Mouse (Mus musculus) forebrain, embryonic 10.5 days (tissue): ENCODE results near the gene Fblim1. TPM values are rescaled to one million over a fixed set of nuclear protein-coding genes. Genes with fewer than 3 reads are reported as not detected.

ENCODE experiments used
- DNase-seq: peaks from one replicate; pipeline ENCODE4 v3.0.0-alpha.2; 2017; ENCODE audit warnings: low spot score; ENCODE audit errors: extremely low spot score
- H3K27ac ChIP-seq: fragments of 300-500 bp; sonication (generic); 2 replicates; pipeline ENCODE4 v1.5.1; 2016; ENCODE audit warnings: mild to moderate bottlenecking
- H3K27me3 ChIP-seq: fragments of 300-500 bp; sonication (generic); 2 replicates; pipeline ENCODE4 v1.6.1; 2016; ENCODE audit warnings: mild to moderate bottlenecking; ENCODE audit not compliant: poor library complexity, severe bottlenecking
- H3K36me3 ChIP-seq: fragments of 300-500 bp; sonication (generic); replicated peaks from 2 replicates; pipeline ENCODE4 v1.6.1; 2016; ENCODE audit warnings: mild to moderate bottlenecking, moderate library complexity
- H3K4me1 ChIP-seq: fragments of 300-500 bp; sonication (generic); 2 replicates; pipeline ENCODE4 v1.6.1; 2016
- H3K4me3 ChIP-seq: fragments of 300-500 bp; sonication (generic); 2 replicates; pipeline ENCODE4 v1.5.1; 2016; ENCODE audit warnings: mild to moderate bottlenecking, moderate library complexity
- H3K9me3 ChIP-seq: fragments of 300-500 bp; sonication (generic); 2 replicates; pipeline ENCODE4 v1.6.1; 2016; ENCODE audit warnings: mild to moderate bottlenecking, moderate library complexity
- WGBS: fragments of 180-500 bp; shearing (Covaris S2); methylation state at CpG from one replicate; pipeline ENCODE4 v1.1.7; 2016; 5-methylcytosine and 5-hydroxymethylcytosine counted together
- polyA plus RNA-seq: library from polyadenylated mRNA; unstranded; fragments of >200 nt; fragmentation: Nextera tagmentation; extraction: Ambion mirVana; gene quantifications from 2 replicates; pipeline ENCODE4 v1.2.1, GENCODE M21; 2016

Gene Fblim1
- polyA plus RNA-seq, 1 experiment from 2014 or later: 23.2 TPM

DNA sequence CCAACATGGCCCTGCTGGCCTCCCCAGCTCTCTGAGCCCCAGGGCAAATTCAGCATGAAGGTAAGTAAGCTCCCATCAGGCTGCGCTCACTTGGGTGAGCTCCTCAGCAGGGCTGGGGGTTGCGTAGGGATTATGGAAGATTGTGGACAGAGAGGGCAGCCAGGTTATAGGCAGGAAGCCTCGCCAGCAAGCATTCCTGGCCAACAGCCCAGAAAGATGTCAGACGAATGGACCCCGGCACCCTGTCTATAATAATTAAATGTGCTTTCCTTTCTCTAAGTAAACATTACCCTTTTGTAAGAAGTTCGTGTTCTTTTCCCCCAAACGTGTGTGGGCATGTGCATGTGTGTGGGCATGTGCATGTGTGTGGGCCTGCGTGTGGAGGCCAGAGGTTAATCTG lies 1.4 kb downstream of the Fblim1 start:
- WGBS: 78% methylated on average over 8 of the region's 8 CpGs
- H3K27me3 ChIP-seq: peaks cover 26% of the 10 kb centered on the region
- no peak for DNase-seq

DNA sequence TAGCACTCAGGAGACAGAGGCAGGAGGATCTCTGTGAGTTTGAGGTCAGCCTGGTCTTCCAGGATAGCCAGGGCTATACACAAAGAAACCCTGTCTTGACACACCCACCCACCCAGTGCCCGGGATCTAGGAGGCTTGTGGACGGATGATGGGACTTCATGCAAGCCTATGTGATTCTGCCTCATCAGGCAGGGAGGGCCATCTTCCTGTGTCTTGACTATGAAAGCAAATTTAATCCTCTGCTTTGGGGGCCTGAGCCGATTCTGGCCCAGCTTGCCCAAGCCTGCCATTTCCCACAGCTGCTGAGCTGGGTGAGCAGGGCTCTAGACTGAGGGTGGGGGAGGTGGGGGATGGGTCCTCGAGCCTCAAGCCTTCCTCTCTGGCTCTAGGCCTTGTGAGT lies 2.0 kb downstream of the Fblim1 start:
- H3K27me3 ChIP-seq: peaks cover 32% of the 10 kb centered on the region
- H3K36me3 ChIP-seq: no peaks in the 10 kb centered on the region
- H3K4me1 ChIP-seq: peaks cover 26% of the 10 kb centered on the region
- H3K27ac ChIP-seq: no peak overlapping the region
- WGBS: 76% methylated on average over 4 of the region's 4 CpGs
- no peak overlapping the region for H3K4me3 ChIP-seq
- H3K9me3 ChIP-seq: no peaks in the 10 kb centered on the region
- DNase-seq: no peak

More for the DNA sequence above, 1.4 kb downstream of the Fblim1 start:
- Histone ChIP-seq H3K4me1 (peaks cover 20% of the 10 kb centered on the region), H3K9me3 (no peaks in the 10 kb centered on the region), H3K27ac (no peak overlapping the region), H3K36me3 (no peaks in the 10 kb centered on the region), H3K4me3 (no peak overlapping the region)

DNA sequence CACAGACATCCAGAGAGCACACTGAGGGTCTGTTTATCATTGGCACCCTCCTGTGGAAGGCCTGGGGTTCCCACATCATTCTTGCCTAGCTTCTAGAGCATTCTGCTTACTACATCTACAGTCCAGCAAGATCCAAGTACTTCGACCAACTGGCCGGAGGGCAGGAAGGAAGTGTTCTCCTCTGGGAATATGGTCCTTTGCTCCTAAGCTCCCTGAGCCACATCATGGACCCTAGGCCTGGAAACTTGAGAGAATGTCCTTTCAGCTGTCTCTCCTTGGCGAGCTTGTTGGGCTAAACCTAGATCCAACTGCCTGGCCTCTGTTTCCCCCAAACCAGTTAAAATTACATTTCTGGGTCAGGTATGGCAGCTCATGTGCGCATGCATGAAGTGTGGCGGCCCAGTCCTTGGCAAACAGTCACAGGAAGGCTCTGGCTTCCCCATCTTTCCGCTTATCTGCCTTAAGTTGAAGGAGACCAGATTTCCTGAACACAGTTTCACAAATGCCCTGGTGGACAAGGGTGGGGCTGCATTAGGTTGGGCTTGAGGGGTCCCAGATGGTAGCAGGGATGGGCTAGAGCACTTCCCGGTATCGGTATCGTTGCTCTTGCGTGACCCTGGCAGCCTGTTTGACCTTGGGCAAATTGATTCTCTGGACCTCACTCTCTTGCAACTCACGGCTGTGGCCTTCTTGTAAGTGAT lies 3.2 kb downstream of the Fblim1 start:
- WGBS: 79% methylated on average over 11 of the region's 11 CpGs
- Histone ChIP-seq H3K27me3 (peaks cover 44% of the 10 kb centered on the region), H3K27ac (no peak overlapping the region), H3K36me3 (no peaks in the 10 kb centered on the region), H3K4me3 (no peak overlapping the region), H3K9me3 (no peaks in the 10 kb centered on the region), H3K4me1 (peaks cover 37% of the 10 kb centered on the region)
- DNase-seq: no peak

DNA sequence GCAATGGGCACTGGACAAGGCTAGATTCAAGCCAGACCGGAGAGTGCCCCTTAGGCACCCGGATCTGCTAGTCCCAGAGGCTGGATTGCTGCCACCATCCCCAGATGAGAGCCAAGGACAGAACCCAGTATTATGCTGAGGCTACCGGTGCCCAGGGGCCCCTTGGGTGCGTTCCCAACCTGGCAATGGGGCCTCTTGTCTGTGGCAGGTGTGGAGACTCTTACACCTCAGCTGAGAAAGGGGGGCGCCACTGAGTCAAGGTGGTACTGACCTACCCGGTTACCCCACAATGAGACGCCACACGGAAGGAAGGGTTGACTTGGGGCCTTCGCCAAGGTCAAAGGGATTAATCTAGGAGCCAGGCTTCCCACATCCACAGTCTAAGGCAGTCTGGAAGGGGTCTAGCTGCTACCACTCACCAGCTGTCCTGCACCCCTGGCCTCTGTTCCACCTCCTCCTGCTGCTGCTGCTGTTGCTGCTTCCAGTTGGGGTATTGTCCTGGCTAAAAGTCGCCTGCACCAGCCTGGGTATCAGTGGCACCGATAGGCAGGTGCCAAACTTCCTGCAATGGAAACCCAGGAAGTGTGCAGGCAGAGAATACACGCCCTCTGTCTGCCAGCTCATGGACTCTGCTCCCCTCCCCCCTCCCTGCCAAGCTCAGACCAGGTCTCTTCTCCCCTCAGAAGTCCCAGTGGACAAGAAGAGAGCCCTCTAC lies 4.6 kb downstream of the Fblim1 start:
- H3K9me3 ChIP-seq: no peaks in the 10 kb centered on the region
- no peak for DNase-seq
- WGBS: 72% methylated on average over 12 of the region's 12 CpGs
- peaks cover 37% of the 10 kb centered on the region for H3K4me1 ChIP-seq
- no peak overlapping the region for H3K4me3 ChIP-seq
- H3K36me3 ChIP-seq: no peaks in the 10 kb centered on the region
- H3K27ac ChIP-seq: no peak overlapping the region
- peaks cover 56% of the 10 kb centered on the region for H3K27me3 ChIP-seq

DNA sequence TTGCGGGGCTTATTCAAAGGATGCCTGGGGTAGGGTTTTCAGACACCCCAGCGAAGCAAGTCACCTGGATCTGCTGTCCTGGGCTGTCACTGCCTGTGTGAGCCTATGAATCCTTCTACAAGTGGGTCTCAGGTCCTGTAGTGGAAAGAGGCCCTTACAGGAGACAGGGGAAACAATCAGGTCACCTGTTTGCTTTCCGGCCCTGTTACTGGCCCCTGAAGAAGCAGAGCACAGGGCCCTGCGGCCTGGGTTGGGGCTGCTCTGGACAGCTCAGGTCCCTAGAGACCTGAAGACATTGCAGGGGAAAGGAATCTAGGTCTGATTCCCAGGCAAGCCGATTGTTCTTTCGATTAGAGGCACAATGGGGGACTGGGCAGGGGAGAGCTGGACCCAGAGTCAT lies 5.5 kb downstream of the Fblim1 start:
- DNase-seq: no peak
- Histone ChIP-seq H3K27me3 (peaks cover 56% of the 10 kb centered on the region), H3K9me3 (no peaks in the 10 kb centered on the region), H3K27ac (peak overlapping the region; percentile 85; the same call in 1 of the 2 replicates), H3K4me3 (peak overlapping the region; percentile 53; the same call in 1 of the 2 replicates), H3K36me3 (peaks cover 2% of the 10 kb centered on the region), H3K4me1 (peaks cover 37% of the 10 kb centered on the region)
- WGBS: 18% methylated on average over 6 of the region's 6 CpGs

DNA sequence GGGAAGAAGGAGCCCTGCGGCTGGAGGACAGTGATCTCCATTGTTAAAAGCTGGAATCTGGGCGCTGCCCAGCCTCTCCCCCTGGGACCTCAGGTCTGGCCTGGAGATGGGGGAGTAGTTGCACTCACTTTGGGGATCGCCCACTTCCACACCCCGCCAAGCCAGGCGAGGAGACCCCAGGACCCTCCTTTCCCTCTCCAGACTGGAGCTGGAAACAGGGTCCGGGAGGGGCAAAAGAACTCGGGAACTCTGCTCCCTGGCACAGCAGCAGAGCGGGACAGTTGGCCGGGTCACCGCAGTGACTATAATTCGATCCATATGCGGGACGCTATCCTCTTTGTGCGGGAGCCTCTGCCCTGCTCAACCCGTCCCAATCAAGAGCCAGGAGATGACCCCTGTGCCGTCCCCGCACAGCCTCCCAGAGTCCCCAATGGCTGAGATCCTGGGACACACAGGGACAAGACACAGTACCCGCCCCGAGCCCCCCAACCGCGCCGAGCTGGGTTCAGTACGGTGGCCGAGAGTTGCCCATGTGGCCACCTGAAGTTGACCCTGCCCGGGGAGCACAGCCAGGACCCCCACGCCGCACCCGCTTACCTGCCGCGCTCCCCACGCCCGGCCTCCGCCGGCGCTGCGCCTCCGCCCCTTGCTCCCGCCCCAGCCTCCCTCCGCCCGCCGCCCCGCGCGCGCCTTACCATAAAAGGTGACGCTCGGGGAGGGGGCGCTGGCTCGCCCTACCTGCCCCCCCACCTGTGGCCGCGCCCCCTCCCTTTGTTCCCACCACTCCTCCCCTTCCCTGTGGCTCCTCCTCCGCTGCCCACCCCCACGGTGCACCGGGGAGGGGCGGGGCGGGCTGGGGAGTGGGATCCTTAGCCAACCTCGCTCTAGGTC lies 6.4 kb downstream of the Fblim1 start:
- Histone ChIP-seq H3K4me3 (peak overlapping the region; percentile 53), H3K4me1 (peaks cover 37% of the 10 kb centered on the region), H3K27ac (peak overlapping the region; percentile 85), H3K27me3 (peaks cover 56% of the 10 kb centered on the region), H3K9me3 (no peaks in the 10 kb centered on the region), H3K36me3 (peaks cover 9% of the 10 kb centered on the region)
- under 1% methylated on average over 57 of the region's 57 CpGs for WGBS
- peak; percentile 41 for DNase-seq

DNA sequence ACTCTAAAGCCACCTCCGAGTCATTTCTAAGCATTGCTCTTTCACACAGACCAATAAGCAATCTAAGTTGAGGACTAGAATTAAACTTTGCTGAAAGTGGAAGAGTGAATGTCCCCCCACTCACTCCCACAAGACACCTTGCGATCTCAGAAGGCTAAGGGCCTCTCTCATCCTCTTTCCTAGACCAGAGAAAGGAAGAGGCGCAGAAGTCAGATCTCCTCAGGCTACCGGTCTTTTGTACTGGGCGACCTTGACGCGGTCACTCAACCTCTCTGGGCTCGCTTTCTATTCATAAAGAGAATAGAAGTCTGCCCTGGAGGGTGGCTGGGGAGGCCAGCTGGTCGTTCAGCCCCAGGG lies 7.0 kb downstream of the Fblim1 start:
- H3K27ac ChIP-seq: peak overlapping the region; percentile 85
- DNase-seq: no peak
- WGBS: under 1% methylated on average over 9 of the region's 9 CpGs

DNA sequence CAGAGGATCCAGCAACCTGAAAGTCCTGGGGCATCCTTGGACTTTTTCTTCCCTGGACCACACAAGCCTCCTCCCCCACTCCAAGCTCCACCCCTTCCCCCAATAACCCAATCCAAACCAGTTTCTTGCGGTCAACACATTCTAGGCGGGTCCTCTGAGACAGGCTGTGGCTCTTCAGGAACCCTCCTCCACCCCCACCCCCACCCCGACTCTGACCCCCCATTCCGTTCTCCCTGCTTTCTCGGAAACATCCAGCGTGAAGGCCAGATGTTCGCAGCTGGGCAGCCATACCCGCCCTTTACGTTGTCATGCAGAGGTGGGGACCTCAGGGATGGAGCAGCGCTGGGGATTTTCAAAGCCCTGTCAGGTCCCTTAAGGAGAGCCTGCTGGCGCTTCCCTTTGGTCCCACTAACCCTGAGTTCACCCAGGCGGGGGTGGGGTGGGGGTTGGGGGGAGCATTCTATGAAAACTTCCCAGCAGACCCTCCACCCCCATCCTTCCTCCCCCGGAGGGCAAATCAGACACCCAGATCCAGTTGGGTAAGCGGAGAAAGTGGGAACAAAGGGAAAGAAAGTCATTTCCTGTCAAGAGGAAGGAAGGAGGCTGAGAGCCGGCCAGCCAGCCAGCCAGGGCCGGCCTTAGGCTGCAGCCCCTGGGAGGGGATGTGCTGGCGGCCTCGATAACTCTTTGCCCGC lies 7.5 kb downstream of the Fblim1 start:
- peaks cover 14% of the 10 kb centered on the region for H3K36me3 ChIP-seq
- peak overlapping the region; percentile 85 for H3K27ac ChIP-seq
- DNase-seq: peak; percentile 49
- H3K4me3 ChIP-seq: peak overlapping the region; percentile 53
- H3K27me3 ChIP-seq: peaks cover 56% of the 10 kb centered on the region
- no peaks in the 10 kb centered on the region for H3K9me3 ChIP-seq
- WGBS: 2% methylated on average over 19 of the region's 19 CpGs
- peaks cover 37% of the 10 kb centered on the region for H3K4me1 ChIP-seq

More for the DNA sequence above, 7.0 kb downstream of the Fblim1 start:
- peaks cover 37% of the 10 kb centered on the region for H3K4me1 ChIP-seq
- H3K27me3 ChIP-seq: peaks cover 56% of the 10 kb centered on the region
- peak overlapping the region; percentile 53 for H3K4me3 ChIP-seq
- H3K9me3 ChIP-seq: no peaks in the 10 kb centered on the region
- H3K36me3 ChIP-seq: peaks cover 14% of the 10 kb centered on the region

DNA sequence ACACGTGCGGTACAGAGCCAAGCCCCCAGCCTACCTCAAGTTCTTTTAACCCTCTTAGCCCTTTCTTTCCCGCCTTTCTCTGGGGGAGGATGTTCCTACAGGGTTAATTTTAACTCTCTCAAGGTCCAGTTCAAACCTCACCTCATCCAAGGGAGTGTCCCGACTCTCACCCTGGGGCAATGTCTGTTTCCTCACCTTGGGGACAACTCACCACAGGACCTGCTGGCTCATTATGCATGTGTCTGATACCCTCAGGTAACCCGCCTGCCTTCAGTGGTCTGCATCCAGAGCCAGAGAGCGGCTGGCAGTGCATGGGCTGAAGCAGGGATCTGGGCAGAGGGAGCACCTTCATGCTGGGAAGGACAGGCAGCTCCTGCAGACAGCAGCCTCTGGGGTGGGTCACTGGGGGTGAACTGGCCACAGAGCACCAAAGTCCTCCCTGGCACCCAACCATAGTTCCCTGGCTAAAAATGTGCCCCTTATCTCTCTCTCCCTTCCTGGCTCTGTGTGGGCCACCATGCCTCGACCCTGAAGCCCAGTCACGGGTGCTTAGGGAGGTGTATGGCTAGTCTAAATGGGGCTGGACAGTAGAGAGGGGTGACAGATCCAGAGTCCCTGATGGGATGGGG lies 9.1 kb downstream of the Fblim1 start:
- no peak overlapping the region for H3K27ac ChIP-seq
- 87% methylated on average over 8 of the region's 8 CpGs for WGBS

DNA sequence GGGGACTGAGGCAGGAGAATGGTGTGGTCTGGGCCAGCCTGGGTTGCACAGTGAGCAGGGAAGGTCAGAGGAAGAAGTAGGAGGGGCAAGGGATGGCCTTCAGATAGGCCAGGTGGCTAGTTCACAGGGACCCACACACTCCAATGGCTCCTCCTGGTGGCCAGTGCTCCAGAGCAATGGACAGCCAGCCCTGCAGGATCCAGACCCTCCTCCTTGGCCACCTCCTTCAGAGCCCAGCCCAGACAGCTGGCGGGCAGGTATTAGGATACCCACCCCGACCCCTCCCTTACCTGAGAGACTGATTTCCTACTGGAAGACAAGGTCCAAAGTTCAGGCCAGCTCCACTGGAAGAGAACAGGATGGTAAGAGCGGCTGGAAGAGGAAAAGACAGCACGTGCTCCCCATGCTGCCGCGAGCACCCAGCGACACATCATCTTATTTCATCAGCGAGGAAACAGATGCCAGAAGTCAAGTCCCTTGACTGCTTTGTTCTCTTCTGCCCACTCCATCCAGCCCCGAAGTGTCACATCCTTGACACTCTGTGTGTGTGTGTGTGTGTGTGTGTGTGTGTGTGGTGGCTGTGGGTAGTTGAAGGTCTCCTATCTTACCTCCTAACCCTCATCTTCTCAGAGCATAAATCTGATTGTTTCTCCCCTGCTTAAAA lies 10.2 kb downstream of the Fblim1 start:
- no peak overlapping the region for H3K4me3 ChIP-seq
- no peaks in the 10 kb centered on the region for H3K9me3 ChIP-seq
- WGBS: 84% methylated on average over 9 of the region's 9 CpGs
- no peak overlapping the region for H3K27ac ChIP-seq
- peaks cover 42% of the 10 kb centered on the region for H3K27me3 ChIP-seq
- DNase-seq: no peak
- peaks cover 30% of the 10 kb centered on the region for H3K4me1 ChIP-seq
- peaks cover 26% of the 10 kb centered on the region for H3K36me3 ChIP-seq

More for the DNA sequence above, 9.1 kb downstream of the Fblim1 start:
- Histone ChIP-seq H3K27me3 (peaks cover 53% of the 10 kb centered on the region), H3K9me3 (no peaks in the 10 kb centered on the region), H3K4me3 (no peak overlapping the region), H3K4me1 (peaks cover 37% of the 10 kb centered on the region), H3K36me3 (peaks cover 20% of the 10 kb centered on the region)
- DNase-seq: no peak

DNA sequence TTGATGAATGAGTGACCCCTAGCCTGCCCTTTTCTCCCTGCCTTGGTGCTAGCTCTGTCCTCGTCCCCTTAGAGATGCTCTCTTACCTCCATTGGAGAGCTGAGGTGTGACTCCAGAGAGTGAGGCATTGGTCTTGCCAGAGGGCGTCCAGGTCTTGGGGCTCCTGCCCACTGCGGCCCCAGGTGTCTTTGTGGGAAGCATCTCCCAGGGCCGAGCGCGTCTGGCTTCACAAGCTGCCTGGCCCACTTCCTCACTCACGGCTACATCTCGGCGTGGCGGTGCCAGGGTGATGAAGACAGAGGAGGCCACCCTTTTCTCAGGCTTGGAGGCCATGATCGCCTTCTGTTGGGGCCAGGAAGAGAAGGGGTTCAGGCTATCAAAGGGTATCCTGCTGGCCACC lies 10.8 kb downstream of the Fblim1 start:
- WGBS: 94% methylated on average over 11 of the region's 11 CpGs
- Histone ChIP-seq H3K36me3 (peaks cover 28% of the 10 kb centered on the region), H3K9me3 (no peaks in the 10 kb centered on the region), H3K4me3 (no peak overlapping the region), H3K27me3 (peaks cover 36% of the 10 kb centered on the region), H3K4me1 (peaks cover 24% of the 10 kb centered on the region), H3K27ac (no peak overlapping the region)
- DNase-seq: no peak
